Mouse (Mus musculus) v-Abl transformed pro-B cells (cell line): ENCODE measurements around the gene Cabp2.
"Not testable (repeated sequence)": the region's sequence is repeated elsewhere in the genome, so short reads cannot be mapped to it uniquely, and the experiment has no call there.

ENCODE experiments used
- in situ Hi-C, 2 experiments: fragments of 400-800 bp; cut with MboI; formaldehyde crosslinking; loops; one replicate each; pipeline ENCODE4 v1.15.1; 2025; ENCODE audit not compliant: unreplicated experiment in 2 of 2

Gene Cabp2

GRCm38 (mm10) chr19:4081394-4081793, at the start of gene Cabp2:
Gene Cabp2, plus strand, starts transcription at chr19:4081578.
- in situ Hi-C loops = loop anchor here (25.0 kb wide), 2 partner anchors 331 to 356 kb away; partner anchors contain the start of gene Rhod (in 1 of the 2)

DNA sequence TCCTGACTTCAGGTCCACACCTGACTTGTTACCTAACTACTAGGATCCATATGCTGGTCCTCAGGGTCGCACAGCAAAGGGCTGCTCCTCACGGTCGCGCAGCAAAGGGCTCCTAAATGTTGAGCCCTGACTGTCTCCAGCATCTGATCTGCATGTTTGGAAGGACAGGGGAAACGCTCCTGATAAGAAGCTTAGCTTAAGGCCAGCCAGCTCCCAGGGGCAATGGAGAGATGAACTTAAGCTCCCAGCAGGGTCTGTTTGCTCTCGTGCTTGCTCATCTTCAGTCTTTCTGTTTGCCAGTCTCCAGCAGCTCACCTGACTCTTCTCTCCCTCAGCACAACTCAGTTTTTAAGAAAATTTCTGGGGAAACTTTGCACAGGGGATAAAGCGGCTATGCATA, 48.7 kb upstream of the Cabp2 start:
- in situ Hi-C loops = no loop called here

DNA sequence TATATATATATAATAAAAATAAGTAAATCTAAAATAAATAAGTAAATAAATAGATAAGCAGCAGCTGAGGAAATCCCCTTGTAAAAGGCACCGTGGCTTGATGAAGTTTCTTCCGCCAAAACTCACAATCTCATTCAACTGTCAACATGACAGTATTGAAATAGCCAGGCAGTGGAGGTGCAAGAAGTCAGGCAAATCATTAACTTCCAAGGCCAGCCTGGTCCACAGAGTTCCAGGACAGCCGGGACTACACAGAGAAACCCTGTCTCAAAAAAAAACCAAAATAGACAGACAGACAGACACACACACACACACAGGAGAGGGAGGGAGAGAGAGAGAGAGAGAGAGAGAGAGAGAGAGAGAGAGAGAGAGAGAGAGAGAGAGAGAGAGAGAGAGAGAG, 48.1 kb upstream of the Cabp2 start:
- in situ Hi-C loops = no loop called here

- in situ Hi-C loops = no loop called here
Measured at GRCm38 (mm10) chr19:4033742-4034141, 47.6 kb upstream of the Cabp2 start.

- in situ Hi-C loops = no loop called here
Measured at GRCm38 (mm10) chr19:4036327-4037045, 44.9 kb upstream of the Cabp2 start.

GRCm38 (mm10) chr19:4037154-4037787, 44.1 kb upstream of the Cabp2 start:
- in situ Hi-C loops = not testable (repeated sequence)

DNA sequence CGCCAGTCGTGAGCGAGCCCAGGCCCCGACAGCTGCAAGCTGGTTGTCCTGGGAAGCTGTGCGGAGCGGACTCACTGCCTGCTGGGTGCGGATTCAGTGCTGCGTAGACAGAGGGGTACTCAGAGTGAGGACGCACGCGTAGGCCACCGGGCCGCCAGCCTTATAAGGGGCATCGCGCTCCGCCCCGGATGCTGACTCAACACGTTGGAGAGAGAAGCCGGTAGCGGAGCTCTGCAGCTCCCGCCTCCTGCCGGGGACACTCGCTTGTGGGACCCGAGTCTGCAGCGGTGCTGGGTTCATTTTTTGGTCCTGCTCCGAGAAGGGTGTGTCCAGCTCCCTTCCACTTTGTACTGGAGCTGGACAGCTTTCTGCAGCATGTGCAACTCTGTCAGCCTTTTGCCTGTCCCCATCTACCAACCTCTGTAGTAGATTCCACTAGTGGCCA, 43.6 kb upstream of the Cabp2 start, which contains the start of gene Gstp1:
Gene Gstp1, minus strand, starts transcription at position 198 of the 445 bp plus-strand sequence.
- in situ Hi-C loops = no loop called here

- in situ Hi-C loops = loop anchor here in 1 of 2 experiments (5.0 kb wide), 1 partner anchor 39 kb away; the partner anchor contains the start of genes Doc2g, Gm49405 and Nudt8
Measured at GRCm38 (mm10) chr19:4040941-4041340, 40.4 kb upstream of the Cabp2 start.

- in situ Hi-C loops = loop anchor here in 1 of 2 experiments (5.0 kb wide), 1 partner anchor 39 kb away; the partner anchor contains the start of genes Doc2g, Gm49405 and Nudt8
Measured at GRCm38 (mm10) chr19:4041500-4041899, 39.9 kb upstream of the Cabp2 start.

DNA sequence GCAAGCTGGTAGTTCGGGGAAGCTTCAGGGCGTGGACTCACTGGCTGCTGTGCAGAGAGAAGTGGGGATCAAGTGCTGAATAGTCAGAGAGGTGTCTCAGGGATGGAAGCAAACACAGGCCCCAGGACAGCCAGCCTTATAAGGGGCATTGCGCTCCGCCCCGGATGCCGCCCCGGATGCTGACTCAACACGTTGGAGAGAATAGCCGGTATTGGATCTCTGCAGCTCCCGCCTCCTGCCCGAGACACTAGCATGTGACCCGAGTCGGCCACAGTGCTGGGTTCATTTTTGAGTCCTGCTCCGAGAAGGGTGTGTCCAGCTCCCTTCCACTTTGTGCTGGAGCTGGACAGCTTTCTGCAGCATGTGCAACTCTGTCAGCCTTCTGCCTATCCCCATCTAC, 39.3 kb upstream of the Cabp2 start:
- in situ Hi-C loops = loop anchor here in 1 of 2 experiments (5.0 kb wide), 1 partner anchor 40 kb away; the partner anchor contains the start of genes Doc2g, Gm49405 and Nudt8

DNA sequence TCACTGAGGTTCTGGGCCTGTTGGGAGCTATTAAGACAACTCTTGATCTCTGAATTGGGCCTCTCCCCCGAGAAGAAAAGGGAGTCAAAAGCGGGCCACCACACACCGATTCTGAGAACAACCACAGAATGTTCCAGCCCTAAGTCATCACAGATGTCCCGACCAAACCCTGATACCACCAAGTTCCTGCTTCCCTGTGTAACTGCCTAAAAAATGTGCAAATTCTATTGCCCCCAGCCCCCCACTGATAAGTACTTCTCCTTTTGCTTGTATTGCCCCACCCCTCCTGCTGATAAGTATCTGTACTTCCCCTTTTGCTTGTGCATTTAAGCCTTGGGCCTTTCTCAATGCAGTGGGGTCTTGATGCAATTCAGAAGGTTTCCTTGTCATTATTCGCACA, 37.3 kb upstream of the Cabp2 start:
- in situ Hi-C loops = loop anchor here in 1 of 2 experiments (5.0 kb wide), 1 partner anchor 42 kb away; the partner anchor contains the start of genes Doc2g, Gm49405 and Nudt8

- in situ Hi-C loops = no loop called here
Measured at GRCm38 (mm10) chr19:4045966-4046865, 35.2 kb upstream of the Cabp2 start, which contains the start of gene Gstp2. Gene Gstp2, minus strand, starts transcription at chr19:4046023.

GRCm38 (mm10) chr19:4046866-4047254, 34.5 kb upstream of the Cabp2 start:
- in situ Hi-C loops = no loop called here

- in situ Hi-C loops = no loop called here
Measured at GRCm38 (mm10) chr19:4047859-4048258, 33.5 kb upstream of the Cabp2 start.

DNA sequence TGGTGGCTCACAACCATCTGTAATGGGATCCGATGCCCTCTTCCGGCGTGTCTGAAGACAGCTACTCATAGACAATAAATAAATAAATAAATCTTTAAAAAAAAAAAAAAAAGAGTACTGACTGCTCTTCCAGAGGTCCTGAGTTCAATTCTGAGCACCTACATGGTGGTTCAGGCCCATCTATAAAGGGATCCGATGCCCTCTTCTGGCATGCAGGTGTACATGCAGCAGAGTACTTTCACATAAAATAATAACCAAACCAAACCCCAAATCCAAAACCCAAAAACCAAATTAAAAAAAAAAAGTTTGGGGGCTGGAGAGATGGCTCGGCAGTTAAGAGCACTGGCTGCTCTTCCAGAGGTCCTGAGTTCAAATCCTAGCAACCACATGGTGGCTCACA, 32.3 kb upstream of the Cabp2 start:
- in situ Hi-C loops = not testable (repeated sequence)

- in situ Hi-C loops = loop anchor here (5.0 kb wide), 3 partner anchors 34 to 151 kb away; partner anchors contain the start of gene Rad9a (in 2 of the 2)
Measured at GRCm38 (mm10) chr19:4051016-4051415, 30.4 kb upstream of the Cabp2 start.

DNA sequence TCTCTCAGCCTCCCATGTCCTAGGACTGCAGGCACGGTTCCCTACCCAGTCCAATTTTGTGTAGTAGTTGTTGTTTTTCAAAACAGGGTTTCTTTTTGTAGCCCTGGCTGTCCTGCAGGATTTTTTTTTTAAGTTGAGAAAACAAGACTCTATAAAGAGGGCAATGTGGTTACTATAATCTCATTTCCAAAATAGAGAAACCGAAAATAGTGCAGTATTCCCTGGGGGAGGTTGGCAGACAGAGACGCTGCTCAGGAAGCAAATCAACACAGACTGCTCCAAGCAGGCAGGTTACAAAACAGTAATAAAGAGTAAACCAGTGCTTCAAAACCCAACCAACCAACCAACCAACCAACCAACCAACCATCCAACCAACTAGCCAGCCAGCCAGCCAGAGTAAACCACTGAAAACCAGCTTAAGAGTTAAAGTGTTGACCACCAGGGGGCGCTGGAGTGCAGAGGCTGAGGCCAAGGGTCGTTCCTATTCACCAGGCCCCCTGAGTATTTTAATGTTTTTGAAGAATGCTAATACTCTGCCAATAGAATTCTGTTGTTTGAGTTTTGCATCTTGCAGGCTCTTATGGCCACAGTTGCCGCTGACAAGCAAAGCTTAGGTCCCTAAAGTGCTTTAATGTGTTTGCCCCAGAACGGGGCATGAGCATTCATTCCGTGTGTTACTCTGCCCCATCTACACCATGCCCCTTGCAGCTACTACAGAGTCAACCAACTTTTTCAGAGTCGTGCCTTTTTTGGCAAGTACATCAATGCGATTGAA, 29.4 kb upstream of the Cabp2 start:
- in situ Hi-C loops = loop anchor here (5.0 kb wide), 3 partner anchors 35 to 150 kb away; partner anchors contain the start of gene Rad9a (in 2 of the 2)

GRCm38 (mm10) chr19:4052516-4053030, 28.8 kb upstream of the Cabp2 start:
- in situ Hi-C loops = loop anchor here (5.0 kb wide), 3 partner anchors 35 to 150 kb away; partner anchors contain the start of gene Rad9a (in 2 of the 2)

- in situ Hi-C loops = loop anchor here (5.0 kb wide), 4 partner anchors 37 to 148 kb away; partner anchors contain the start of genes Rad9a (in 2 of the 2), Cdk2ap2 (in 1 of the 2) and Pitpnm1 (in 1 of the 2)
Measured at GRCm38 (mm10) chr19:4054613-4055012, 26.8 kb upstream of the Cabp2 start.
